Mouse (Mus musculus): ENCODE measurements around the gene Olfr1309.
"Not testable (repeated sequence)": the region's sequence is repeated elsewhere in the genome, so short reads cannot be mapped to it uniquely, and the experiment has no call there.

Olfr1309 gene

GRCm38 (mm10) chr2:111990181-111990580 lies at the start of gene Olfr1309:
Gene Olfr1309, minus strand, starts transcription at chr2:111990281.
- no peak for DNase-seq

- DNase-seq, result not testable (repeated sequence)
These were observed 36.9 kb upstream of the Olfr1309 start for GRCm38 (mm10) chr2:112026971-112027370.

DNA sequence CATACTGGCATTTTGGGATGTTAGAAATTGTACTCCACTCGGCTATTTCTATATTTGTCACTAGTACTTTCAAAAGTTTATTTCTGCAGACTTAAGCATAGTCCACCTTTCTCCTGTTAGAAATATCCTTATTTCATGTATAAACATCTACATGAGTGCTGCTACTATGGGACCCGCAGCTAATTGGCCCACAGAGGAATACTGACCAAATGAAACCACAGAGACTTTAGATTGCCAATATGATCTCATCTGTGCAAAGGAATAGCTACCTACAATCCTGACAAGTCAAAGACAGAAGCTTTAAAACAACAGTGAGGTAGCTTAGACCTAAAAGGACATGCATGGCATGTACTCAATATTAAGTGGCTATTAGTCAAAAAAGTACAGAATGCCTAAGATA lies 34.2 kb upstream of the Olfr1309 start, which contains the start of gene Olfr1311:
TSS of gene Olfr1311 (minus strand) at position 101 of the 400 bp plus-strand sequence.
- DNase-seq, result no peak

DNA sequence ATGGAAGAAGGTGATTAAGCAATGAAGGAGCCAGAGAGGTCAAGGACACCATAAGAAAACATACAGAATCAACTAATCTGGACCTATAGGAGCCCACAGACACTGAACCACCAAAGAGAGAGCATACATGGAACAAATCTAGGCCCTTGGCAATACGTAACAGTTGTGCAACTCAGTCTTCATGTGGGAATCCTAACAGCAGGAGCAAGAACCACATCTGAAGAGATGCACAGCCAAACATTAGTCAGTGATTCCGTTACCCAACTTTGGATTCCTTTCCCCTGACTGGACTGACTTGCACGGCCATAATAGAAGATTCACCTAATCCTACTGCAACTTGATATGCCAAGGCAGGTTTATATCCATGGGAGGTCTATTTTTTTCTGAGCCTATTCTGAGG lies 24.8 kb upstream of the Olfr1309 start:
- DNase-seq, result no peak

DNA sequence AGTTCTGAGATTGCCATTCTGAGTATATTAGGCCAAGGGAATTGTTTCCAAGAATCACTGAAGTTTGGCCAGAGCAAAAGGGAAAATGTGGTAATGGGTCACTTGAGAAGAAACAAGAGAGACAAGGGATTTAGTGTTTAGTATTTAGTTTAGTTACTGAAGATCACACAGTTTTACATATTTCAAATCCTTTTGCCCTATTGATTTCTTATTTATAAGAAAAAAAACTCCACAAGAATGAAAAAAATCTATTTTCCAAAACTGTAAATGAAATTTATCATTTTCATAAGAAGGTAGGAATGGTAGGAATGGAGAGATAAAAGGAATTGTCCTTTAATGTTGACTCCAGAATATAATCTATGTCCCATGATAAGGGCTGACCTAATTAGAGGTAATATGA lies 22.5 kb upstream of the Olfr1309 start, which contains the start of gene Olfr1310:
TSS of gene Olfr1310 (minus strand) at position 101 of the 400 bp plus-strand sequence.
- DNase-seq, result no peak

DNA sequence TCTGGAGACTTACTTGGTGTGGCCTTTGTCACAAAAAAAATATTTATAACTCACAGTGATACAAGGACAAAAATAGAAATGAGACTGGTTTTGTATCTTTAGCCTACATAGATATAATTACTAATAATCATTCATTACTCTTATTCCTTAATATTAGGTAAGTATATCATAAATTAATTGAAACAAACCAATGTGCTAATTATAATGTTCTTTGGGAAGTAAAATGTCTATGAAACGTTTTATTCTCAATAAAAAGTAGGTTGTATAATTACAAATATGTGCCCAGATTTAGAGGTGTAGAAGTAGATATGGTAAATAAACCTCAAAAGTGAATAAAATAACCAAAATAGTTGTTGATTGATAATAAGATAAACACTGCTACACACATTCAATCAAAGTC lies 25.2 kb downstream of the Olfr1309 start, which contains the start of gene Olfr1308:
TSS of gene Olfr1308 (minus strand) at position 101 of the 400 bp plus-strand sequence.
- DNase-seq, result no peak

DNA sequence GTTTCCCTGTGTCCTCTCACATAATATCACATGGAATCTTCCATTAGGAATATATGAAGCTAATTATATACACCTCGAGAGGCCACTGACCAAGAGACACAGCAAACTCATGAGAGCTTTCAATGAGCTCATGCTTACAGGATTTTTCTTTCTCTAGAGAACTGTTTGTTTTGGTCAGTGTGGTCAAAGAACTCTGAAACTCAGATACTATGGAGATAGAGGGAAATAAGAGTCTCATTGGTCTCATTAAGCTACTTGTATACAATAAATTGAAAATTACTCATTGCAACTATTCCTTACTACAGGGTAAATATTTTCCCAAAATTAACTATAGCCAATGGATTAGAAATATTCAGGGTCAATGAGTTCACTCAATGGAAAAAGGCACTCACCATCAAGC lies 40.7 kb downstream of the Olfr1309 start, which contains the start of gene Olfr1307:
TSS of gene Olfr1307 (minus strand) at position 101 of the 400 bp plus-strand sequence.
- DNase-seq, result no peak

Measured in cerebellum, adult 8-10 months (tissue).